Mouse (Mus musculus): ENCODE measurements around the gene Gm21987.

DNA sequence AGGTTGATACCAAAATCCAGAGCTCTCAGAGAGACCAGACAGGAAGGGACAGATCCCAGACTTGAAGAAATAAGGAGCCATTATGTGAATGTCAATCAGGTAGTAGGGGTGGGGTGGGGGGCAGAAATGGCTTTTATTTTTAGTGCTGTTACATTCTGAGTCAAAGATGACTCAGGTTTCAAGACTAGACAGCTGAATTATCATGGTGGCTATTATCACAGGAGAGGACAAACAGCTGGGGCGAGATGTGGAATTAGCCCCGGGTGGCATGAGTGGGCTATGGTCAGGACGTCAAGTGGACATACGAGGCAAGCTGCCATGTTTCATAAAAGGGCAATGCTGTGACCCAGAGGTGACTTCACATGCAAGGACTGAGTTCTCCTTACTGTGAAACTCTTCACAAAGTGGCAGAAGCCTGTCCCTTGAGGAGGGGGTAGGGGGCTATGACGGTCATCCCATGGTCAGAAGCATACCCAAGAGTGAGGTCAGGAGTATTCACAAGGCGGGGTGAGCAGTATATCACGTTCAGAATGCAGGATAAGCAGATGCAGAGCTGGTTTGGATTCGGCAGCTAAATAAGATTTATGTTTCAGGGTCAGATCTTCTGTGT, 42.5 kb downstream of the Gm21987 start:
- TF ChIP-seq POLR2A (IDR thresholded peaks at IDR 0.05; ENCODE audit: extremely low read depth, insufficient read depth, low read length) (no peak), CTCF (IDR thresholded peaks at IDR 0.05; ENCODE audit: low read depth, low read length) (no peak)

All from liver, adult 2 months (tissue).